Mouse (Mus musculus) liver, embryonic 15.5 days (tissue): ENCODE results near the gene Prkg2. TPM values are rescaled to one million over a fixed set of nuclear protein-coding genes. Genes with fewer than 3 reads are reported as not detected.

Experiments
- ATAC-seq: fragments of 200-750 bp; cut with Nextera tagmentation; 2 replicates; pipeline ENCODE4 v1.8.0; 2017; ENCODE audit warnings: moderate number of reproducible peaks, mild to moderate bottlenecking, moderate library complexity; ENCODE audit not compliant: insufficient read depth
- H3K27ac ChIP-seq: fragments of 300-500 bp; sonication (generic); replicated peaks from 2 replicates; pipeline ENCODE4 v1.5.1; 2015; ENCODE audit warnings: mild to moderate bottlenecking, inconsistent platforms
- H3K27me3 ChIP-seq: fragments of 300-500 bp; sonication (generic); 2 replicates; pipeline ENCODE4 v1.6.1; 2015; ENCODE audit warnings: mild to moderate bottlenecking, inconsistent platforms
- H3K36me3 ChIP-seq: fragments of 300-500 bp; sonication (generic); replicated peaks from 2 replicates; pipeline ENCODE4 v1.6.1; 2015; ENCODE audit warnings: moderate library complexity, mild to moderate bottlenecking, inconsistent platforms
- H3K4me1 ChIP-seq: fragments of 300-500 bp; sonication (generic); replicated peaks from 2 replicates; pipeline ENCODE4 v1.6.1; 2015; ENCODE audit warnings: inconsistent platforms
- H3K4me2 ChIP-seq: fragments of 300-500 bp; sonication (generic); 2 replicates; pipeline ENCODE4 v1.6.1; 2015; ENCODE audit warnings: moderate library complexity, mild to moderate bottlenecking, inconsistent platforms
- H3K4me3 ChIP-seq: fragments of 300-500 bp; sonication (generic); replicated peaks from 2 replicates; pipeline ENCODE4 v1.5.1; 2015; ENCODE audit warnings: mild to moderate bottlenecking, inconsistent platforms
- H3K9ac ChIP-seq: fragments of 300-500 bp; sonication (generic); 2 replicates; pipeline ENCODE4 v1.6.1; 2015; ENCODE audit warnings: moderate library complexity, mild to moderate bottlenecking, inconsistent platforms
- H3K9me3 ChIP-seq: fragments of 300-500 bp; sonication (generic); replicated peaks from 2 replicates; pipeline ENCODE4 v1.6.1; 2016; ENCODE audit warnings: inconsistent platforms
- WGBS: fragments of 180-500 bp; shearing (Covaris S2); methylation state at CpG from one replicate; pipeline ENCODE4 v1.1.7; 2015; ENCODE audit warnings: mixed read lengths; ENCODE audit not compliant: insufficient replicate concordance; 5-methylcytosine and 5-hydroxymethylcytosine counted together
- polyA plus RNA-seq: library from polyadenylated mRNA; unstranded; fragments of >200 nt; fragmentation: Nextera tagmentation; extraction: Ambion mirVana; gene quantifications from 2 replicates; pipeline ENCODE4 v1.2.1, GENCODE M21; 2015

Prkg2 gene
- polyA plus RNA-seq, result 0.02 and 0.16 TPM in 2 replicates

GRCm38 (mm10) chr5:99036596-99037441 lies at the start of gene Prkg2:
TSS of gene Prkg2 (minus strand) at chr5:99037351.
- H3K27ac ChIP-seq, result no peak within 1 kb of the TSS
- H3K4me1 ChIP-seq, result no peaks in the 10 kb centered on the region
- under 1% methylated on average over 87 of the region's 94 CpGs for WGBS
- no peaks in the 10 kb centered on the region for H3K9me3 ChIP-seq
- no peak within 1 kb of the TSS for H3K9ac ChIP-seq
- ATAC-seq, result no peak
- H3K27me3 ChIP-seq, result peaks cover 46% of the 10 kb centered on the region
- no peaks in the 10 kb centered on the region for H3K36me3 ChIP-seq
- H3K4me2 ChIP-seq, result peak within 1 kb of the TSS; percentile 44
- H3K4me3 ChIP-seq, result peak within 1 kb of the TSS; percentile 22; the same call in 1 of the 2 replicates

- H3K27ac ChIP-seq, result no peak overlapping the region
- H3K36me3 ChIP-seq, result no peaks in the 10 kb centered on the region
- no peak overlapping the region for H3K9ac ChIP-seq
- ATAC-seq, result no peak
- WGBS, result 36% methylated on average over 5 of the region's 5 CpGs
- no peaks in the 10 kb centered on the region for H3K27me3 ChIP-seq
- no peak overlapping the region for H3K4me2 ChIP-seq
- H3K4me3 ChIP-seq, result no peak overlapping the region
- no peaks in the 10 kb centered on the region for H3K9me3 ChIP-seq
- H3K4me1 ChIP-seq, result no peaks in the 10 kb centered on the region
Observed at GRCm38 (mm10) chr5:99083955-99084354, 46.8 kb upstream of the Prkg2 start.

GRCm38 (mm10) chr5:99078375-99078774 lies 41.2 kb upstream of the Prkg2 start:
- WGBS, result 35% methylated on average over 2 of the region's 2 CpGs
- no peak for ATAC-seq
- no peak overlapping the region for H3K4me3 ChIP-seq

GRCm38 (mm10) chr5:99068391-99068790 lies 31.2 kb upstream of the Prkg2 start:
- Histone ChIP-seq H3K27me3 (no peaks in the 10 kb centered on the region), H3K4me2 (no peak overlapping the region), H3K4me3 (no peak overlapping the region), H3K9ac (no peak overlapping the region), H3K4me1 (no peaks in the 10 kb centered on the region), H3K27ac (no peak overlapping the region), H3K9me3 (no peaks in the 10 kb centered on the region), H3K36me3 (no peaks in the 10 kb centered on the region)
- 69% methylated on average over 2 of the region's 2 CpGs for WGBS
- no peak for ATAC-seq

More at GRCm38 (mm10) chr5:99078375-99078774, 41.2 kb upstream of the Prkg2 start:
- Histone ChIP-seq H3K4me1 (no peaks in the 10 kb centered on the region), H3K36me3 (no peaks in the 10 kb centered on the region), H3K27ac (no peak overlapping the region), H3K27me3 (no peaks in the 10 kb centered on the region), H3K9me3 (no peaks in the 10 kb centered on the region), H3K4me2 (no peak overlapping the region), H3K9ac (no peak overlapping the region)

- no peaks in the 10 kb centered on the region for H3K36me3 ChIP-seq
- H3K4me1 ChIP-seq, result no peaks in the 10 kb centered on the region
- no peak overlapping the region for H3K4me2 ChIP-seq
- H3K27ac ChIP-seq, result no peak overlapping the region
- H3K9me3 ChIP-seq, result no peaks in the 10 kb centered on the region
- H3K27me3 ChIP-seq, result no peaks in the 10 kb centered on the region
- H3K4me3 ChIP-seq, result no peak overlapping the region
- no peak overlapping the region for H3K9ac ChIP-seq
- no peak for ATAC-seq
Observed at GRCm38 (mm10) chr5:99062582-99062981, 25.4 kb upstream of the Prkg2 start.

GRCm38 (mm10) chr5:99039021-99039420 lies 1.9 kb upstream of the Prkg2 start:
- 74% methylated on average over 6 of the region's 6 CpGs for WGBS
- H3K9me3 ChIP-seq, result no peaks in the 10 kb centered on the region
- no peak overlapping the region for H3K4me2 ChIP-seq
- no peaks in the 10 kb centered on the region for H3K36me3 ChIP-seq
- no peak overlapping the region for H3K4me3 ChIP-seq
- H3K27ac ChIP-seq, result no peak overlapping the region
- H3K4me1 ChIP-seq, result no peaks in the 10 kb centered on the region
- ATAC-seq, result no peak
- no peak overlapping the region for H3K9ac ChIP-seq
- H3K27me3 ChIP-seq, result peaks cover 46% of the 10 kb centered on the region

- 3% methylated on average over 9 of the region's 9 CpGs for WGBS
- Histone ChIP-seq H3K27me3 (peaks cover 46% of the 10 kb centered on the region), H3K9me3 (no peaks in the 10 kb centered on the region), H3K27ac (no peak overlapping the region), H3K4me2 (peak overlapping the region; percentile 44; the same call in 1 of the 2 replicates), H3K4me1 (no peaks in the 10 kb centered on the region), H3K4me3 (no peak overlapping the region), H3K9ac (no peak overlapping the region), H3K36me3 (no peaks in the 10 kb centered on the region)
- ATAC-seq, result no peak
Observed at GRCm38 (mm10) chr5:99037442-99037811, 276 bp upstream of the Prkg2 start.

GRCm38 (mm10) chr5:99035961-99036360 lies 1.2 kb downstream of the Prkg2 start:
- H3K4me3 ChIP-seq, result no peak overlapping the region
- H3K9me3 ChIP-seq, result no peaks in the 10 kb centered on the region
- WGBS, result 51% methylated on average over 9 of the region's 9 CpGs
- H3K4me2 ChIP-seq, result no peak overlapping the region
- no peaks in the 10 kb centered on the region for H3K36me3 ChIP-seq
- H3K4me1 ChIP-seq, result no peaks in the 10 kb centered on the region
- no peak overlapping the region for H3K27ac ChIP-seq
- peaks cover 46% of the 10 kb centered on the region for H3K27me3 ChIP-seq
- ATAC-seq, result no peak
- H3K9ac ChIP-seq, result no peak overlapping the region

GRCm38 (mm10) chr5:99031551-99032149 lies 5.5 kb downstream of the Prkg2 start:
- no peak overlapping the region for H3K4me3 ChIP-seq
- 57% methylated on average over 6 of the region's 6 CpGs for WGBS

GRCm38 (mm10) chr5:99026343-99026742 lies 10.8 kb downstream of the Prkg2 start:
- no peaks in the 10 kb centered on the region for H3K27me3 ChIP-seq
- no peak overlapping the region for H3K9ac ChIP-seq
- WGBS, result 45% methylated on average over 3 of the region's 3 CpGs
- no peak for ATAC-seq
- H3K36me3 ChIP-seq, result no peaks in the 10 kb centered on the region
- no peaks in the 10 kb centered on the region for H3K9me3 ChIP-seq
- H3K27ac ChIP-seq, result no peak overlapping the region
- no peak overlapping the region for H3K4me3 ChIP-seq
- no peak overlapping the region for H3K4me2 ChIP-seq
- no peaks in the 10 kb centered on the region for H3K4me1 ChIP-seq

More at GRCm38 (mm10) chr5:99031551-99032149, 5.5 kb downstream of the Prkg2 start:
- Histone ChIP-seq H3K36me3 (no peaks in the 10 kb centered on the region), H3K9me3 (no peaks in the 10 kb centered on the region), H3K4me1 (no peaks in the 10 kb centered on the region), H3K9ac (no peak overlapping the region), H3K27me3 (peaks cover 20% of the 10 kb centered on the region), H3K4me2 (no peak overlapping the region), H3K27ac (no peak overlapping the region)
- no peak for ATAC-seq

- no peak overlapping the region for H3K27ac ChIP-seq
- no peak overlapping the region for H3K4me2 ChIP-seq
- H3K9me3 ChIP-seq, result no peaks in the 10 kb centered on the region
- H3K9ac ChIP-seq, result no peak overlapping the region
- 67% methylated on average over 6 of the region's 6 CpGs for WGBS
- no peak overlapping the region for H3K4me3 ChIP-seq
- ATAC-seq, result no peak
- H3K36me3 ChIP-seq, result no peaks in the 10 kb centered on the region
- no peaks in the 10 kb centered on the region for H3K27me3 ChIP-seq
- H3K4me1 ChIP-seq, result no peaks in the 10 kb centered on the region
Observed at GRCm38 (mm10) chr5:99019709-99020108, 17.4 kb downstream of the Prkg2 start.
